Mouse (Mus musculus) intestine, embryonic 16.5 days (tissue): ENCODE measurements around the gene Ccdc80. TPM values are rescaled to one million over a fixed set of nuclear protein-coding genes. Genes with fewer than 3 reads are reported as not detected.
A peak's percentile ranks its signal among the peaks of the same experiment; 100 is the strongest.

ENCODE experiments used
- ATAC-seq: fragments of 200-750 bp; cut with Nextera tagmentation; 2 replicates; pipeline ENCODE4 v1.8.0; 2017; ENCODE audit warnings: moderate TSS enrichment, moderate library complexity
- H3K27ac ChIP-seq: fragments of 300-500 bp; sonication (generic); 2 replicates; pipeline ENCODE4 v1.5.1; 2014; ENCODE audit warnings: mild to moderate bottlenecking, low read length
- H3K27me3 ChIP-seq: fragments of 300-500 bp; sonication (generic); replicated peaks from 2 replicates; pipeline ENCODE4 v1.6.1; 2014; ENCODE audit warnings: low read length, control low read depth, mixed read lengths; ENCODE audit not compliant: control insufficient read depth, insufficient read depth
- H3K36me3 ChIP-seq: fragments of 300-500 bp; sonication (generic); 2 replicates; pipeline ENCODE4 v1.6.1; 2014; ENCODE audit warnings: low read length, control low read depth; ENCODE audit not compliant: control insufficient read depth, insufficient read depth
- H3K4me1 ChIP-seq: fragments of 300-500 bp; sonication (generic); 2 replicates; pipeline ENCODE4 v1.6.1; 2014; ENCODE audit warnings: low read length, control low read depth, mixed read lengths; ENCODE audit not compliant: control insufficient read depth, insufficient read depth
- H3K4me2 ChIP-seq: fragments of 300-500 bp; sonication (generic); 2 replicates; pipeline ENCODE4 v1.6.1; 2014; ENCODE audit warnings: low read depth, low read length, control low read depth
- H3K4me3 ChIP-seq: fragments of 300-500 bp; sonication (generic); 2 replicates; pipeline ENCODE4 v1.5.1; 2014; ENCODE audit warnings: mild to moderate bottlenecking, low read length
- H3K9ac ChIP-seq: fragments of 300-500 bp; sonication (generic); 2 replicates; pipeline ENCODE4 v1.6.1; 2014; ENCODE audit warnings: low read depth, low read length
- H3K9me3 ChIP-seq: fragments of 300-500 bp; sonication (generic); 2 replicates; pipeline ENCODE4 v1.6.1; 2016; ENCODE audit warnings: low read length, control low read depth; ENCODE audit not compliant: control insufficient read depth
- WGBS: fragments of 180-500 bp; shearing (Covaris S2); extraction: QIAGEN DNeasy Blood & Tissue Kit; methylation state at CpG from one replicate; pipeline ENCODE4 v1.1.7; 2014; 5-methylcytosine and 5-hydroxymethylcytosine counted together
- polyA plus RNA-seq: library from polyadenylated mRNA; unstranded; fragments of >200 nt; fragmentation: Nextera tagmentation; extraction: Ambion mirVana; gene quantifications from 2 replicates; pipeline ENCODE4 v1.2.1, GENCODE M21; 2015

The Ccdc80 gene
- polyA plus RNA-seq, 1 experiment from 2014 or later: 61.3 TPM

DNA sequence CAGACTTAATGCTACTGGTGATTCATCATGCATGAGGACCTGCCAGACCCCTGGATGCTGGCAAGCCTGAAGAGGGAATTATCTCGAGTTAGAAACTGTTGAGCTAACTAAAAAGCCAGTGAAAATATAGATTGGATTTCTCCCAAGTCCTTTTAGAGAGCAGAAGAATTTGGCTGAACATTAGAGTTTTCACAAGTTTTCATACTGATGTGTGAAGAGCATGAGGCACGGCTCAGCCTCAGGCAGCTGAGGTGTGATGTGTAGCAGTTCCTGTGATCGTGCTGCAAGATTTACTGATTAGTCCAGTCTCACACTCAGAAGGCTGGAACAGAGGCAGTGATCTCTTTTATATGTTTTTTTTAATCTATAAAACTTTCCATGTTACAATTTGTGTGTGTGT is 11.8 kb downstream of the Ccdc80 start:
- H3K4me1 ChIP-seq: no peaks in the 10 kb centered on the region
- WGBS: 40% methylated on average over 3 of the region's 3 CpGs
- no peak overlapping the region for H3K9ac ChIP-seq
- no peaks in the 10 kb centered on the region for H3K36me3 ChIP-seq
- H3K27ac ChIP-seq: no peak overlapping the region
- ATAC-seq: no peak
- no peaks in the 10 kb centered on the region for H3K9me3 ChIP-seq
- H3K4me3 ChIP-seq: no peak overlapping the region
- no peaks in the 10 kb centered on the region for H3K27me3 ChIP-seq
- no peak overlapping the region for H3K4me2 ChIP-seq

DNA sequence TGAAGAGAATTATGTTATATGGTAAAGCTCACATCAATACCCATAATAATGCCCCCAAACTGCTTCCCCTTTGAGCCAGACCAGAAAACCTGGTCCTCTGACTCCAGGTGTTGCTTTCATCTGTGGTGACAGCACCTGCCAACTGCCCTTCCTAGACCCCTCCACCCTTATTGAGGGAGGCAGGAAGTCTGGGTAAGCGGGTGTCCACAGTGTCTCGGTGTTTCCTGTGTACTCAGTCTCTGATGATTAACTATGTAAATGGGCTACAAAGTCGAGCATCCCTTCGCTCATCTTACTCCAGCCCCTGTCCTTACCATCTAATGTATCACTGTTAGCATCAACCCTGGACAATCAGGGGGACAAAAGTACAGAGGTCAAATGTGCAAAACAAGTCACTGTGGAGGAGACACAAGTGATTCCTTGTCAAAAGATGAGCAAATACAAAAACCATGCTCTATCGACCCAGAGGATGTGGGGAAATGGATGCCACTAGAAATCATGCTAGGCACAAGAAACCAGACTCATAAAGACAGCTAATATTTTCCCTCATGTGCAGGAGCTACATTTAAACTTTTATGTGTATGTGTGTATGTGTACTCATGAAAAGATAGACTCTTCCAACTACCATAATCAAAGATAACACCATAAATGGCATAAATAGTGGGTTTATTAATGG is 15.1 kb downstream of the Ccdc80 start:
- WGBS: 61% methylated on average over 5 of the region's 5 CpGs
- Histone ChIP-seq H3K9me3 (no peaks in the 10 kb centered on the region), H3K4me3 (no peak overlapping the region), H3K36me3 (no peaks in the 10 kb centered on the region), H3K27ac (no peak overlapping the region), H3K9ac (no peak overlapping the region), H3K4me2 (no peak overlapping the region), H3K27me3 (no peaks in the 10 kb centered on the region), H3K4me1 (no peaks in the 10 kb centered on the region)
- no peak for ATAC-seq

DNA sequence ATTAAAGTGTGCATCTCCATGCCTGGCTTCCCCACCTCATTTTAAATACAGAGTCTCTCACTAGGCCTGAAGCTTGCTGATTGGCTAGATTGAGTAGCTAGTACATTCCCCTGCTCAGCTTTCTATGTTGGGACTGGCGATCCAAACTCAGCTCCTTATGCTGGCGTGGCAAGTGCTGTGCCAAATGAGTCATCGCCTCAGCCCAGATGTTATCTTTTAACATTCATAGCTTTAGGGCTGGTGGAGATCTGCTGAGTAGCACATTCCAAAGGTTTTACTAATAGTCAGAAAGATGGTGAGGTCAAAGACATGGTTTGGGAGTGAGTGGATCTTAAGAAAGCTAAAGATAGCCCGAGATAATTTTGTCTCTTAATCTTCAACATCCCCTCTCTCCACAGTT is 17.3 kb downstream of the Ccdc80 start:
- H3K36me3 ChIP-seq: no peaks in the 10 kb centered on the region
- no peaks in the 10 kb centered on the region for H3K9me3 ChIP-seq
- 26% methylated on average over 4 of the region's 4 CpGs for WGBS
- H3K9ac ChIP-seq: no peak overlapping the region
- peak; percentile 77 for ATAC-seq
- H3K4me1 ChIP-seq: no peaks in the 10 kb centered on the region
- no peak overlapping the region for H3K27ac ChIP-seq
- H3K4me2 ChIP-seq: no peak overlapping the region
- H3K4me3 ChIP-seq: no peak overlapping the region
- no peaks in the 10 kb centered on the region for H3K27me3 ChIP-seq

DNA sequence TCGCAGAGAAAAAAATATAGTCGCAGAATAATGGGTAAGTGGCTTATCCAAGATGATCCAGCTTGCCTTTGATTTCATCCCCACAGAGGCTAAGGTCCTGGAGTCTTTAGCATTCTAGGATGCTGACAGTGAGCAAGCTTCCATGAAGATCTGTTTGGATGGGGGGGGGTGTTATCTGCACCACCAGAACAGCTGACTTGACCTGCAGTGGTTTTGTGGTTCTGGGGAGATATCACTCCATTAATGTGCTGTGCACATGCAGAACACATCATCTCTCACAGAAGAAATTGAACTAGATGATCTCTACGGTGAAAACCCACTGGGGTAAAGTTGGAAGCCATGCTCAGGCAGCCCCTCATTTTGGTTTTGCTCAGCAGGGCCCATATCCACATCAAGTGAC is 24.0 kb downstream of the Ccdc80 start:
- H3K9ac ChIP-seq: no peak overlapping the region
- no peak overlapping the region for H3K27ac ChIP-seq
- no peaks in the 10 kb centered on the region for H3K9me3 ChIP-seq
- no peak overlapping the region for H3K4me3 ChIP-seq
- WGBS: 86% methylated on average over 3 of the region's 3 CpGs
- no peak overlapping the region for H3K4me2 ChIP-seq
- H3K4me1 ChIP-seq: no peaks in the 10 kb centered on the region
- ATAC-seq: no peak
- H3K27me3 ChIP-seq: no peaks in the 10 kb centered on the region
- H3K36me3 ChIP-seq: no peaks in the 10 kb centered on the region

DNA sequence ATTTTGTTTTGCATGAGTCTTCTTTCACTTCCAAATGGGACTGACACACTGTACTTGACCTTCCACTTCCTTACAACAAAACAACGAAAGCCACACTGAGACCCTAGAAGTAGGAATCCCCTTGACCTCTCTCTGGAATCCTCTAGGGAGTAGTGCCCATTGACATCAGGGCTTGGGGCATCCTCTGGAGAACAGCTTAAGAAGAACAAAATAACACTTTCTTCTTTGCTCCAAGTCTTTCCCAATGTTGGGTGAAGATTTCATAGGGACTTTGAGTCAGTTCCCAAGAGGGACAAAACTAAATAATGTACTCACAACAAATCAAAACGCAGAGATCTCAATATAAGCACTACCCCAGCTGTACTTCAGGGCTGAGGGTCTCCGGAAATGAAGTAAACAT is 25.6 kb downstream of the Ccdc80 start:
- Histone ChIP-seq H3K9me3 (no peaks in the 10 kb centered on the region), H3K27me3 (no peaks in the 10 kb centered on the region), H3K4me1 (no peaks in the 10 kb centered on the region), H3K4me3 (no peak overlapping the region), H3K9ac (no peak overlapping the region), H3K36me3 (no peaks in the 10 kb centered on the region), H3K4me2 (no peak overlapping the region), H3K27ac (no peak overlapping the region)
- no peak for ATAC-seq
- WGBS: 54% methylated on average over 3 of the region's 3 CpGs

DNA sequence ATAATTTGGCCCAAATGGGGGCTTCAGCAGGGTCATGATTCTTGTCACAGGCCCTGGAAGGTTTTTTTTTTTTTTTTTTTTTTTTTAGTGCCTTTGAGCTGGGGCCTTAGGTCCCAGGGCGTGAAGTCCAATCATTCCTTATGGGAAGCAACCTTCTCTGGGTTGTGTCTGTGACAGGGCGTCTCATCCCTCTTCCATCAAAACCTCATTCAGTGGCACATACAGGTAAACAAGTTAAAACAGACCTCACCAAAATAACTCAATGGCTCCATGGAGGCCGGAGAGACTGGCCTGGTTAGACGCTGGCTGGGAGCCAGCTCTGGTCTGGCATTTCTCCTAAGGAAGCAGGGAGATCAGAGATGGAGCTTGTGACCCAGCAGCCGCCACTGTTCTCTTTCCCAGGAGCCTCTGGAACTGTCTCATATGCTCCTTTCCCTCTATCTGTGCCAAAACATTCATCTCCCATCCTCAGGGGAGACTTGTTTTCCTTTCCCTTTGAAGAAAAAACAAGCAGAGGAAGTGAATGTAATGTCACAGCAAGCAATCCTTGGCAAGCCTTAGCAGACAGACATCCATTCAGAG is 27.7 kb downstream of the Ccdc80 start:
- Histone ChIP-seq H3K9me3 (no peaks in the 10 kb centered on the region), H3K27me3 (no peaks in the 10 kb centered on the region), H3K9ac (no peak overlapping the region), H3K36me3 (no peaks in the 10 kb centered on the region), H3K27ac (no peak overlapping the region), H3K4me2 (no peak overlapping the region), H3K4me1 (no peaks in the 10 kb centered on the region), H3K4me3 (no peak overlapping the region)
- peak; percentile 31; the same call in 1 of the 2 replicates for ATAC-seq
- WGBS: 52% methylated on average over 5 of the region's 5 CpGs

DNA sequence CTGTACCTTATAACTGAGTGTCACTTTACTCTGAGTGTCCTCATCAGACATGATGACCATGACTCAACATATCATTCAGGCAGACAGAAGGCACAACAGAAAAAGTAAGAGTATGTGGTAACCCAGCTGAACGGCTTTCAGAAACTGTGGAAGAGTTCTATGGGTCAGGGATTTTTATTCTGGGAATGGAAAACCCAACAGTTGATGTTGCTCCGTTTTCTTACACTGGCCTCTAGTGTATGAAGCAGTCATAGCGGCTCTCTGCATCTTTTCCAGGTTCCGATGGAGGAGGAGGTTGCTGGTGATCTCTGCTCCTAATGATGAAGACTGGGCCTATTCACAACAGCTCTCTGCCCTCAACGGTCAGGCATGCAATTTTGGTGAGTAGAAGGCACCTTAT is 29.4 kb downstream of the Ccdc80 start:
- H3K27me3 ChIP-seq: no peaks in the 10 kb centered on the region
- no peaks in the 10 kb centered on the region for H3K36me3 ChIP-seq
- H3K9ac ChIP-seq: no peak overlapping the region
- no peak for ATAC-seq
- no peaks in the 10 kb centered on the region for H3K9me3 ChIP-seq
- H3K4me3 ChIP-seq: no peak overlapping the region
- 71% methylated on average over 5 of the region's 5 CpGs for WGBS
- no peaks in the 10 kb centered on the region for H3K4me1 ChIP-seq
- no peak overlapping the region for H3K4me2 ChIP-seq
- H3K27ac ChIP-seq: no peak overlapping the region

DNA sequence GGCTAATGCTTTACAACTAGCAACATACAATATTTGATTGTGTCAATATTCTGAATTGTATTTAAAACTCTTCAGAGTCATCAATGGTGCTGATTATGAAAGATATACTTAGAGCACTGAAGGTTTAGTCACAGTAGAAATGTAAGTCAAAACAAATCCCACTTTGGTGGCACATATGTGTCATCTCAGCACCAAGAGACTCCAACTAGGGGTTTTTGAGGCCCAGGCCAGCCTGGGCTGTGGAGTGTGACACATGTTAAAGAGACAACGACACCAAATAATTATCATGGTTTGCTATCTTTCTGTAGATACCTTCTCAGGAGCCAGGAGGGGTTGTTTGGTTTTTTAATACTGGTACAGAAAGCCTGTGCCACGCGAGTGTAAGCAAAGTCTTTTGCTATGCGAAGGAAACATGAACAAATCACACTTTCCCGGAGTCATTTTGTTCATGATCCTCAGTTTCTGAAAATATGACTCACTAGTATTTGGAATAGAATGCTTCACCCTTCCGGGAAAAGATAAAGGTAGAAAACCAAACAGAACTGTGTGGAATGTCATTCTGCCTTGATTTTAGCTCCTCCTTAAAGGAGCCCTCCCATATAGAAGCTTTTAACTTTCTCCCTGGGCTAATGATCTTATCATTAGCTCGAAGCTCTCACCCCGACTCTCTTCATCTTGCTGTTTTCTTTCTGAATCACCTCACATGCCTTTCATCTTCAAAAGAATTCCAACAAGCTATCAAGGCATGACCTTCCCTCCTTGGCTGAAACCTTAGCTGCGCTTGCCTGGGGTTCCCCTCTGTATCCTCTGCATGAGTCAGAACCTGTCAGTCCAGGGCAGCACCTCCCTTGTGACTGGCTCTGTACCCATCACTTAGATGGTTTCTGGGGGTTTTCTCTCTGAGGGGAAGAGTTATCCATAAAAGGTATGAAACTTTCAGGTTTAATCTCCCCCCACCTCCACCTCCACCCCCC is 31.3 kb downstream of the Ccdc80 start:
- Histone ChIP-seq H3K27ac (no peak overlapping the region), H3K4me3 (no peak overlapping the region), H3K4me1 (no peaks in the 10 kb centered on the region), H3K27me3 (no peaks in the 10 kb centered on the region), H3K4me2 (no peak overlapping the region), H3K9ac (no peak overlapping the region), H3K9me3 (no peaks in the 10 kb centered on the region), H3K36me3 (no peaks in the 10 kb centered on the region)
- 53% methylated on average over 9 of the region's 9 CpGs for WGBS
- no peak for ATAC-seq

DNA sequence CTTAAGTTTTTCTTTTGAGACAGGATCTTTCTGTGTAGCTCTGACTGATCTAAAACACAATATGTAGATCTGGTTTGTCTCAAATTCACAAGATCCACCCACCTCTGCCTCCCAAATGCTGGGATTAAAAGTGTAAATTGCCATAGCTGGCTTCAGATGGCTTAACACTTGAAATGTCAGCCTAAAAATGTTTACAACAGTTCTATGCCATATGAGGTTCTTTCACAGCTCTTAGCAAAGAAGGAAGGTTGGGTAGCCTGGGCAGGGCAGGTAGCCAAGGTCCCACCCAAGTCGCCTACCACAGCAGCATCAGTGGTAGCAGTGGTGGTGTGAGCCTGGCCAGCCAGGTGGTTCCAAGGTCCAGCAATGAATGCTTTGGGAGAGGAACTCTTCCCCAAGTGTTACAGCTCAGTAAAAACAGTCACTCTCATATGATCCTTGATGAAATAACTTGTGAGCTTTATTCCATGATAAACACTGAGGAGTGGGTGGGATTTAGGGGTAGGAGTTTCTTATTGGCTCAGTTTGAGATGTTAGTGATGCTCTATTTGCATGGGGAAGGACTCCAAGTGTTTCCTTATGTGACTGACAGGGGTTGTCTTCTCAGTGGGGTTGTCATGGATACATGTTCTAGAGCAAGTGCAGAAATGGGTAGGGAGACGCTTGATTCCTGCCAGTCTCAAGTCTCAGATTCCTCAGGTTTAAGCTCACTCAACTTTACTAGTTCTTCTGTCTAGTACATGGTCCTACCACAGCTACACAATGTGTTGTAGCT is 34.9 kb downstream of the Ccdc80 start:
- no peak for ATAC-seq
- Histone ChIP-seq H3K36me3 (no peaks in the 10 kb centered on the region), H3K9me3 (no peaks in the 10 kb centered on the region), H3K27me3 (no peaks in the 10 kb centered on the region), H3K27ac (no peak overlapping the region), H3K9ac (no peak overlapping the region), H3K4me3 (no peak overlapping the region), H3K4me2 (no peak overlapping the region), H3K4me1 (no peaks in the 10 kb centered on the region)
- WGBS: 89% methylated on average over 2 of the region's 2 CpGs
